Mouse (Mus musculus): Measurements from ENCODE around the gene Orc5. TPM values are rescaled to one million over a fixed set of nuclear protein-coding genes. Genes with fewer than 3 reads are reported as not detected.
"Not testable (repeated sequence)": the region's sequence is repeated elsewhere in the genome, so short reads cannot be mapped to it uniquely, and the experiment has no call there.

Gene Orc5
- total RNA-seq, 1 experiment from 2014 or later = 43.0 TPM

DNA sequence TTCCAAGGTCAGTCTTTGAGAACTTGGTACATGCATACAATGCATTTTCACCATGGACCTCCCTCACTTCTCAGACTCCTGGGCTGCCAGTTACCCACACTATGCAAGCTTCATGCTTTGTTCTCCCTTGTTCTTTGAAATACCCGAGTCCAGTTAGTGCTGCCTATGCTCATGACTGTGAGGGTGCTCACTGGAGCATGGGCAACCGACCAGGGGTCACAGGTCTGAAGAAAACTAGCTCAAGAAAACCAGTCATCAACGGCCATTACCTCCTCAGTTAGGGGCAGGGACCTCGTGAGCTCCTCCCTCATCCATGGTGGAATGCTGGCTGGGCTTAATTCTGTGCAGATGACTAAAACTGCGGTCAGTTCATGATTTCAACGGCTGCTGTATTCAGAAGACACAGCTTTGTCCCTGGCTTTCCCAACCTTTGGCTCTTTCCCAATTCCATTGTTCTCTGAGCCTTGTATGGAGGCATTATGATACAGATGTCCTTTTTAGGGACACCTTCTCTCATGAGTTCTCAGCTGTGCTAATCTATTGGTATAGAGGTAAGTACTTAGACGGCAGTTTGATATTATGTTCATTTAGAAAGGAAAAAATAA, 11.1 kb downstream of the Orc5 start:
- no peak for ATAC-seq (replicated peaks; ENCODE audit: low read depth, poor library complexity, severe bottlenecking)

DNA sequence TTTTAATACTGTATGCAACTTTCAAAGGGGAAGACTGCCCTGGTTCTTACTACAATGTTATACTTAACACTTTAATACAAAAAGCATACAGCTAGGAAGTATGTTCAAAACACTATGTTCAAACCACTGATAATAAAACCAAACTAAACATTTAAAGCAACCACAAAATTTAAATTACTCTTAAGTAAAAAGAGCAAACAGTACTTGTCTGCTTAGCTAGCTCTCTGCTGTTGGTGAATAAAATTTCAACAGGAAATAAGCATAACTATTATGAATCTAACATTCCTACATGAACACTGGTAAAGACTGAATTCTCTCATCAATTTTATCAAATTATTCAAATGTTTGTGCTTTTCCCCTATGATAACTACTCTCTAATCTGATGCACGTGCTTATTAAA, 13.5 kb downstream of the Orc5 start:
- ATAC-seq (replicated peaks; ENCODE audit: low read depth, poor library complexity, severe bottlenecking) = no peak

DNA sequence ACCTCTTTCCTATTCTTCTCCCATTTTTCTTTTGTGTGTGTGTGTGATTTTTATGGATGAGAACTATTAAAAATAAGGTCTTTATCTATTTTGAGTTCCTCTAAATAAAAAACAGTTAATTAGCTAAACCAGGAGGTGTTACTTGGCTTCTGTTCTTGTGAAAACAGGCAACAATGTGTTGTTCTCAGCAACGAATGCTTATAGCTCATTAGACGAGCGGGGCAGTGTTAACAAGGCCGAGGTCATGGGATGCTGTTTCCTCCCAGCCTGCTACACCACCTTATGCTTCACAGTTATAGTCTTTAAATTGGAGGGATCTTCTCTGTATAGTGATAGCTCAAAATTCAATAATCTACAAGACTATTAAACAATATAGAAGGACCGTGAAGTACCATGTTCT, 17.7 kb downstream of the Orc5 start:
- no peak for ATAC-seq (replicated peaks; ENCODE audit: low read depth, poor library complexity, severe bottlenecking)

DNA sequence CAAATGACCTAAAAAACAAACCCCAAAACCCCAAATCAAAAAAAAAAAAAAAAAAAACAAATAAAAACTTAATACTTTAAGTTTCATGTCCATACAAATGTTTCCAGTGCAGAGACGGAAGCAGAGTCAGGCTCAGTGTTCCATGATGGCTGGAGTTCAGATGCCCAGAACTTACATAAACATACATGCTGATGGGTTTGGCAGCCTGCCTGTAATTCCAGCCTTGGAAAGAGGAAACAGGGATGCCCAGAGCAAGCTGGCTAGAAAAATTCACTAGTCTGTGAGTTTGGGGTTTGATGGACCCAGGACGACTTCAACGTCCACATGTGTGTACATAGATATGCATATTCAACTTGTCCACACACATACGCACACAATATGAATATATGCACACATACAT, 27.6 kb downstream of the Orc5 start:
- no peak for ATAC-seq (replicated peaks; ENCODE audit: low read depth, poor library complexity, severe bottlenecking)

DNA sequence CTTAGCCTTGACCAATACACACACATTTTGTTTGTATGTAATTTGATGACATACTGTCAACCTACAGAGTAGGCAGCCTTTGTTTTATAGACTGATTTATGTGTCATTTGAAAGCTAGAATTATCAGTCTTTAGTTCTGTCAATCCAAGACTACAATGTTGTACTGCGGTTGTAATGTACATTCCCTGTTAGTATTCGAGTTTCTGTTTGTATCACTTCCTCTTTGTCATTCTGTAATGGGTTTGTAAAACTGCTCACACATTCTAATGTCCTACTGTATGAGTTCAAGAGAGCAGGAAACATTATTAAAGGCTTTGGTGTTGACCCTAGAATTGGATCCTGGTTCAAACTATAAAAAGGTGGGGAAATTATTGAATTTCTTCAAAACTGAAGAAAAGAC, 30.5 kb downstream of the Orc5 start:
- no peak for ATAC-seq (replicated peaks; ENCODE audit: low read depth, poor library complexity, severe bottlenecking)

DNA sequence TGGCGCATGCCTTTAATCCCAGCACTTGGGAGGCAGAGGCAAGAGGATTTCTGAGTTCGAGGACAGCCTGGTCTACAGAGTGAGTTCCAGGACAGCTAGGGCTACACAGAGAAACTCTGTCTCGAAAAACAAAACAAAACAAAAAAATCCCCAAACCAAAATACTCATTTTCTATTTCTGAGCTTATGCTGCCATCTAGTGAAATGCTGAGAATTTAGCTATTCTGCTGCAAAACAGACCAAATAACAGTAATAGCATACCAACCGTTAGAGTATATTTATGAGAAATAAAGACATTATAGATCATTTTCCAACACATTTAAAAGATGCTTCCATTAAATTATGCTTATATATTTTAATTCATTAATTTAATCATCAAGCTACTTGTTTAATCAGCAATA, 34.5 kb downstream of the Orc5 start:
- not testable (repeated sequence) for ATAC-seq (replicated peaks; ENCODE audit: low read depth, poor library complexity, severe bottlenecking)

DNA sequence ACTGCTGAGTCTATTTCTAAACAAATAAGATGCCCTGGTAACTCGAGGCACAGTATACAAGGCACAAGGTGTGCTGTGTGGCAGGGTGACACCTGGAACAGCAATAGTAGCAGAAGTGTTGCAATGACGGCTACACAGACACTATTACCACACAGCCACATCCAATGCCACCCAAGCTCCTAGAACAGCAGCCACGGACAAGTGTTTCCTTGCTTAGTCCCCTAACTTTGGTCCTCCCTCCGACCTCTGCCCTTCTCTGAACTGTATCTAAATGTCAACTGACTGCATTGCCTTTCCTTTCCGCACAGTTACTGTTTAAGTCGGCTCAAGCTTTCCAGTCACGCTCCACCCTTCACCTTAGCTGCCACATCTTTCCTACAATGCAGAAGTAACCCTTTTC, 36.0 kb downstream of the Orc5 start:
- ATAC-seq (replicated peaks; ENCODE audit: low read depth, poor library complexity, severe bottlenecking) = not testable (repeated sequence)

DNA sequence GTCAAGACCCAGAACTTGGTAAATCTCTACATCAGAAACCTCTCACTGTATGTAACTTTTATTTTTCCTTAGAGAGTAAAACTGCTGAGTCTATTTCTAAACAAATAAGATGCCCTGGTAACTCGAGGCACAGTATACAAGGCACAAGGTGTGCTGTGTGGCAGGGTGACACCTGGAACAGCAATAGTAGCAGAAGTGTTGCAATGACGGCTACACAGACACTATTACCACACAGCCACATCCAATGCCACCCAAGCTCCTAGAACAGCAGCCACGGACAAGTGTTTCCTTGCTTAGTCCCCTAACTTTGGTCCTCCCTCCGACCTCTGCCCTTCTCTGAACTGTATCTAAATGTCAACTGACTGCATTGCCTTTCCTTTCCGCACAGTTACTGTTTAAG, 37.6 kb downstream of the Orc5 start:
- not testable (repeated sequence) for ATAC-seq (replicated peaks; ENCODE audit: low read depth, poor library complexity, severe bottlenecking)

DNA sequence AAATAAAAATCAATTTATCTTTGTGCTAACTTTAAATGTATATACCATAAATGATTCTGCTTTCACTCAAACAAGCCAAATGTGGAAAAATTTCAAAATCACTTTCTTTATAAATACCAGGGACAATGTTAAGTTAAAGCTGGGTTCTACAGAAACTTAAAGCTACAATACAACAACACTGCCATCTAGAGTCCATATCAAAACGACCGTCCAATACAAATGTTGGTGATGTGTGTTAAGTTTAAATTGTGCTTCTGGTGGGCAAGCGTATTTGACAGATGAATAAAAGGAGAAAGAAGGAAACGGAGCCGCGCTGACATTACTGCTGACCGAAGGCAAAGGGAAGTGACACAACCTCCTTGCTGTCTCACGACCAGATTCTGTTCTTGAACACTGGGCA, 38.4 kb downstream of the Orc5 start:
- no peak for ATAC-seq (replicated peaks; ENCODE audit: low read depth, poor library complexity, severe bottlenecking)

DNA sequence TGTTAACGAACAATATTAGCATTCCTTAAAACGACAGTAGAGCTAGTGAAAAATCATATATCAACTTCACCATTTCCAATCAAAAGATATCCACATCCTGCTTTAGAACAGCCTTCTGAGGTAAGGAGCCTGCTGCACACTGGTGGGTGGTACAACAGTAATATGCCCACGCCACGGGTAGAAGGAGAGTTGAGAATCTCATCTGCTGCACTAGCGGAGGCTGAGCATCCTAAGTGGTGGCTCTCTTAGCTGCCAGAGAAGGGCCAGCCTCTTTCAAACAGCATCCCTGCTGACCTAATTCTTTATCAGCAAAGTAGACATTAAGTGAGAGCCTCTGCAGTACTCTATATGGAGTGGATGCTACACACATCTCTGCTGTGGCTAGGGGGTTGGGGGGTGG, 41.7 kb downstream of the Orc5 start:
- ATAC-seq (replicated peaks; ENCODE audit: low read depth, poor library complexity, severe bottlenecking) = no peak

DNA sequence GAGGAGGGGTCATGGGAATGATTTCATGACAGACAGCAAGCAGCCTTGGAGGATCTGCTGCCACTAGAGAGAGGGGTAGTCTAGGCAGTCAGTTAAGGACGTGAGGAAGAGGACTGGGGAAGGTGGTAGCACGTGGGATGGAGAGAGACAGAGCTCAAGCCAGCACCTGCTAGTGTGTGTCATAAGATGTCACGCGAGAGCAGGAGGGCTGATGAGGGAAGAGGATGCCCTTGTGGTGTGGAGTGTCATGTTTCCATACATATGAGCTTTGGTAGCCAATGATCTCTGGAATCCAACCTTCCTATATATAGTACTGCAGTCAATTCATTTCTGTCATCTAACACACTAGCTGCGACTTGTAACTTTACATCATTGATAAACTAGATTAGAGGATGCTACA, 50.8 kb downstream of the Orc5 start:
- no peak for ATAC-seq (replicated peaks; ENCODE audit: low read depth, poor library complexity, severe bottlenecking)

DNA sequence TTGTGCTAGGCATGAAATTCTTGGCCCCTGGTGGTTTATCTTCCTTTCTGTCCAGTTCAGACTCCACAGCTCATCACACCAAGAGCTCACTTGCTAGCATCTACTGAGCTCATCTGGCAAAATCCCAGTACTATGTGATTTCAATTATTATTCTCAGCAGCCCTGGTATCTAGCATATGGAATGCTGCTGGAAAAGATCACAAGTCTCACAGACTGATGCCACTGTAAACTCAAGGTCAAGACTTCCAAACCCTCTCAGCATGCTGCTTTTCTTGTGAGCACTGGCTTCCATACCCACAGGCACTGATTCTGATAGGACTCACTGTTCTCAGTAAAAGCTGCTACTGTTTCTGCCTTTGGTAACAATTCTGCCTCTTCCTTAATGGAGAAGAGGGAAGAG, 59.1 kb downstream of the Orc5 start:
- no peak for ATAC-seq (replicated peaks; ENCODE audit: low read depth, poor library complexity, severe bottlenecking)

DNA sequence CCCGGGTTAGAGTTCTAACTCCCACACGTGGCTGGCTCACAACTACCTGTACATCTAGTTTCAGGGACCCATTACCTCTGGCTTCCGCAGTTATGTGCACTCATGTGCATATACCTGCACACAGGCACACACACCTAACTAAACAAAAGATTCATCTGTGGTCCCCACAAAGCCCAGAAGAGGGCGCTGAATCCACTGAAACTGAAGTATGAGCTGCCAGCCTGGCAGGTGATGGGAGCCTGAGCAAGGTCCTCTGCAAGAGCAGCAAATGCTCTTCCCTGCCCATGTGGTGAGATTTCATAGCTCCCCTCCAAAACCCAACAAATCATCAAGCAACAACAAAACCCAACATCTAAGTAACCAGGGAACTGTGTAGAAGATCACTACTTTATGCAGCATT, 61.1 kb downstream of the Orc5 start:
- ATAC-seq (replicated peaks; ENCODE audit: low read depth, poor library complexity, severe bottlenecking) = peak; percentile 54; the same call in 1 of the 2 replicates

DNA sequence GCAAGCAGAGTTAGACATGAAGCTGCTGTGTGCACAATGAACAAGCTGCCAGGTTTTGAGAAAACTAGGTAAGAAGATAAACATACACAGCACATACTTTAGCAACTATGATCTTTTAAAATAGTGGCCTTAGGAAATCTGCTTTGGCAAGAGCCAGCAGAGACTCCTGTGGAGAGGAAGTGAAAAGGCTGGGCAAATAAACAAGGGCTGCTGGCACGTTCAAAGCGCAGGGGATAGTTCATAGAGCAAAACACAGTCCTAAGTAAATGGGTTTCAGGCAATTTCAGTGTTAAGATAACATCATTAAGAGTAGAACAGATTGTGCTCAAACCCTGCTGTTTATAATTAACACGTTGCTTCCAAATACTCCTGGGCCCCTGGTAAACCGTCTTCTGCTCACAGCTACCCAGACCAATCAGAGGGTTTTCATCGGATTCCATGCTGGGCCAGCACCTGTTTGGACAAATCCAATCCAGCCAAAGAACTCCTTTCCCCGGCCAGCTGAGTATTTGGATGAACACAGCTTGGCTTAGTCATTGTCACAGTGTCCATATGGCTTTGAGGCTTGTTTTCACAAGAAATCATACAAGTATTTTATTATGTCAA, 63.5 kb downstream of the Orc5 start:
- no peak for ATAC-seq (replicated peaks; ENCODE audit: low read depth, poor library complexity, severe bottlenecking)

DNA sequence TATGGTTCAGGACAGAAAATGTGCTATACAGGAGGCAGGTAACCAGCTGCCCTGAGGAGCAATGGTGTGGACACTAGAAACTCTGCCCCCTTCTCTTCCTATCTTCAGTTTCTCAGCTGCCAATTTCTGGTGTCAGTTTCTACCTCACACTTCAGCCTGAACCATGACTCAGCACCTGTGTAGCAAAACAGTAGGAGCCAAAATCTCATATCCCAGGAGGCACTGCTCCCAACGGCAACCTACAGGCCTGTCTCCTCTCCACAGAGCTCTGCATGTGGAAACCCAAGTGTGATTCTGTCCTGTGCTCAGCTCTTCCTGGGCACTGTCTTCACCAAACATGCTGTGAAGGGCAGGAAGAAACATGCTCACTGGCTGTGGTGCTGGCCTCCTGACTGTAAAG, 64.5 kb downstream of the Orc5 start:
- ATAC-seq (replicated peaks; ENCODE audit: low read depth, poor library complexity, severe bottlenecking) = peak; percentile 48

DNA sequence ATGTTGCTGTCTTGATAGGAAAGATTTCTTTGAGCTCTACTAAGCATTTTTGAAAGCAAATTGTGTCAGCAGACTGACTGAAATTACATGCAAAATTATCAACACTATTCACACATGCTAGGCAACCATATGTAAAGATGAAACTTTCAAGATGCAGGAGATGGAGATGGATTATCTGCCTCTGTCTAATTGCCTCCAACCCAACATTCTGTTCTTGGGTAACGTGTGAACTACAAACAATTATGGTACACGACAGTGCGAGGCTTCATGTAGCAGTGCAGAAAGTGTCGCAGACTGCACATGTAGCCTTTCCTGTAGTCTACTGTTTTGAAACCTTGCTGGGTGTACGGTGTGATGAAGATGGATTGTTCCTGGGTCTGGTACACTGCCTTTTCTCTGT, 67.7 kb downstream of the Orc5 start:
- ATAC-seq (replicated peaks; ENCODE audit: low read depth, poor library complexity, severe bottlenecking) = no peak

DNA sequence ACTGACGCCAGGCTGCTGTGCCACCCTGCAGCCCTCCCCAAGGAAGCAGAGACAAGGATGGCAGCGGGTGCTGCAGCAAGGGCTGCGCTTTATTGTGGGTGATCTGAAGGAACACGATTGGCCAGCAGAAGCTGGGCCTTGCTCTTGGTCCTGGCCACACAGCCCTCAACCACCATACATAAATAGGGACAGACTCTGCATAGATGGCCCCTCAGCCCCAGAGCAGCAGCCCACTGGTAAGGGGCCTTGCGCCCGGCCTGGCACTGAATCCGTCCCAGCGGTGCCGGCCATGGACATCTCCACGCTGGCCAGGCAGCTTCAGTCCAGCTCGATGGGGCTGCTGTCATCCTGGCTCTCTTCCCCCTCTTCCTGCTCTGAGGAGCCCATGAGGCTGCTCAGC, 77.8 kb downstream of the Orc5 start:
- ATAC-seq (replicated peaks; ENCODE audit: low read depth, poor library complexity, severe bottlenecking) = not testable (repeated sequence)

DNA sequence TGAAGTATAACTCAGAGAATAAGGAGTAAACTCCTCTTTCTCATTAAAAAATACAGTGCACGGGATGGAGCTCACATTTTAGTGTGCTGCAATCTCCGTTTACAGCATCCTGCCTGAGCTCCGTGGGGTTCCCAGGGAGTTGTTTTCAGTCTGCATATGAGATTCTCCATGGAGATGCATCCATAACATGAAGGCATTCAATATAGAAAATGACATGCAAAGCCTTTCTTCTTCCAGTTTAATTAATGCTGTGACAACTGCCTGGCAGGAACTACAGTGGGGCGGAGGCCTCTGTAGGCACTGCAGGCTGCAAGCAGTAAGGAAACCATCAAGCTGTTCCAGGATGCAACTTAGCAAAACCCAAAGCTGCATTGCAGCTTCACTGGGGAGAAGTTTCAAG, 79.0 kb downstream of the Orc5 start:
- ATAC-seq (replicated peaks; ENCODE audit: low read depth, poor library complexity, severe bottlenecking) = no peak

DNA sequence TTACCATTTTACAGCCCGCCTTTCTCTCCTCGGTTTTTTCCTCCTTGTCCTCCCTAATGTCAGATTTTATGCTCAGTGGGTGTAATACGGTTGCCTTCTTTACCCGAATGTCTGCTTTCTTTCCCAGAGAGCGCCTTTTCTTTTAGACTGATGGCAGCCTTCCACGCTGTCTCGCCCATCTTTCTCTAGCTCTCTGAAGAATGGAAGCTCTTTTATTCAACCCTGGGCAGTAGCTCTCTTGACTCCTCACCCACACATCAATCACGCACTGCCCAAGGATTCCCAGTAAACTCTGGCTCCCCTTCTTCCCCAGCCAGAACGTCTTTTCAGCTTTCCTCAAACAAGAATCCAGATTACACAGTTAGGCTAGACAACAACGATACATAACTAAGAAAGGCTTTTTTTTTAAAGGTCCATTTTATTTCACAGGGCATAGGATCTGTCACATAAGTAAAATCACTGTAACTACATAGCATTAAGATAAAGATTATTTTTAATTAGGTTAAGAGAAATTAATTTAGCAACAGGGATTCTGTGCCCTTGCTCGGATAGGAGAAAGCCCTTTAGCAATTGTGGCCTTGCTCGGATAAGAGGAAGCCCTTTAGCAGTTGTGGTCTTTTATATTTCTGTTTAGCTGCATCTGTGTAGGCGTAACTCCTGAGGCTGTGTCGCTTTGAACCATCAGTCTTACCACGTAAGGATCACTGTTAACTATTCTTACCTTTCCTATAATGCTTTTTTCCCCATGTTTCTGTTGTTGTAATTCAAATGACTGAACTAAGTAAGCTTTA, 97.2 kb downstream of the Orc5 start:
- no peak for ATAC-seq (replicated peaks; ENCODE audit: low read depth, poor library complexity, severe bottlenecking)

DNA sequence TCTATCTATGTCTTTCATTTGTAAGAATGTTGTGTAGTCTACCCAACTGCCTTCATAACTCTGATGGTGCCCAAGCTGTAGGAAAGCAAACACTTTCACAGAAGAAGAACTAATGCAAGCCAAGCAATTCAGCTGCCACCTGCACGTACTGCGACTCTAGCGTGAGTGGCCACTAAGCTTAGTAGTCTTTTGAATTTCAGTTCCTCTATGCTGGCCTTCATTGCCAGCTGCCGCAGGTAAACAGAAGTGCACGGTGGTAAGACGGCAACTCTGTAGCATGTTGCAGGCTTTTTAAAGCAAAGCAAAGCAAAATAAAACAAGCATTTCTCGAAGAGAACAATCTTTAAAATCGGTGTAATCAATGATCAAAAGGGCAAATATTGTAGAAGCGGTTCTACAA, 97.8 kb downstream of the Orc5 start:
- ATAC-seq (replicated peaks; ENCODE audit: low read depth, poor library complexity, severe bottlenecking) = no peak

DNA sequence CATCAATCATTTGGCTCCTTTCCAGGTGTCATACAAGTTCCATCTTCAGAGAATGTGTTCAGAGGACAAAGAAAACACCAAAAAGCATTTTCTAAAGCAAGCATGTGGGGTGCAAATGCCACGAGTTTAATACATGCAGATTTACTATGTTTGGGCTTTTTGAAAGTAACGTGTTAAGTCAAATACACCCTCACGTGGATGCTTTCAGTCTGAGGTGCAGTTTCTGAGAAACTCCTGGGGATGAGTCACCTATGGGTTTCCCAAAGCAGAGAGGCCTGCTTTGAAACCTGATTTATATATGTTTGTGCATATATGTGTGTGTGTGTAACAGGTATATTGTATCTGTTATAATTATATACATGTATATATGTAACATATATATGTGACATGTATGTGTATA, 98.5 kb downstream of the Orc5 start:
- ATAC-seq (replicated peaks; ENCODE audit: low read depth, poor library complexity, severe bottlenecking) = no peak

DNA sequence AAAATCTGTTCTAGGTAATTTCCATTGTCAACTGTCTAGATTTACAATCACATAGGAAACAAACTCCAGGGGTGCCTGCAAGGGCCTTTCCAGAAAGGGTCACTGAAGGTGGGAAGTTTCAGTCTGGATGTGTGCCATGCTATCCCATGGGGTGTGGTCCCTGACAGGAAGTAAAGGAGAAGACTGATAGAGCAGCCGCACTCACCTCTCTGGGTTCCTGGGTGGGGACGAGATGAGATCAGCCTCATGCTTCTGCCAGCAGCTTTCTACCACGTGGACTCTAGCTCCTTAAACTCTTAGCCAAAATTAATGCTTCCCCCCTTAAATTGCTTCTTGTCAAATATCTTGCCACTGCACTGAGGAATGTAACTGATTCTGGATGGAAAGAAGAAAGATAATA, 100.7 kb downstream of the Orc5 start:
- ATAC-seq (replicated peaks; ENCODE audit: low read depth, poor library complexity, severe bottlenecking) = no peak

All from common myeloid progenitor, adult 5-6 weeks (primary cell).